Mouse (Mus musculus) hindbrain, embryonic 15.5 days (tissue): ENCODE measurements around the gene Rph3al. TPM values are rescaled to one million over a fixed set of nuclear protein-coding genes. Genes with fewer than 3 reads are reported as not detected.

Source experiments
- ATAC-seq: fragments of 200-750 bp; cut with Nextera tagmentation; 2 replicates; pipeline ENCODE4 v1.8.0; 2017; ENCODE audit warnings: low read depth, moderate number of reproducible peaks, moderate TSS enrichment; ENCODE audit not compliant: low FRiP score
- H3K27ac ChIP-seq: fragments of 300-500 bp; sonication (generic); replicated peaks from 2 replicates; pipeline ENCODE4 v1.5.1; 2015; ENCODE audit warnings: mild to moderate bottlenecking, inconsistent platforms
- H3K27me3 ChIP-seq: fragments of 300-500 bp; sonication (generic); 2 replicates; pipeline ENCODE4 v1.6.1; 2015; ENCODE audit warnings: control low read depth, inconsistent platforms
- H3K36me3 ChIP-seq: fragments of 300-500 bp; sonication (generic); 2 replicates; pipeline ENCODE4 v1.6.1; 2015; ENCODE audit warnings: control low read depth, inconsistent platforms
- H3K4me1 ChIP-seq: fragments of 300-500 bp; sonication (generic); replicated peaks from 2 replicates; pipeline ENCODE4 v1.6.1; 2015; ENCODE audit warnings: control low read depth, inconsistent platforms
- H3K4me2 ChIP-seq: fragments of 300-500 bp; sonication (generic); 2 replicates; pipeline ENCODE4 v1.6.1; 2015; ENCODE audit warnings: moderate library complexity, mild to moderate bottlenecking, inconsistent platforms
- H3K4me3 ChIP-seq: fragments of 300-500 bp; sonication (generic); 2 replicates; pipeline ENCODE4 v1.5.1; 2015; ENCODE audit warnings: mild to moderate bottlenecking, inconsistent platforms
- H3K9ac ChIP-seq: fragments of 300-500 bp; sonication (generic); 2 replicates; pipeline ENCODE4 v1.6.1; 2015; ENCODE audit warnings: inconsistent platforms
- H3K9me3 ChIP-seq: fragments of 300-500 bp; sonication (generic); 2 replicates; pipeline ENCODE4 v1.6.1; 2016; ENCODE audit warnings: control low read depth, inconsistent platforms
- WGBS: fragments of 180-500 bp; shearing (Covaris S2); methylation state at CpG from one replicate; pipeline ENCODE4 v1.1.7; 2015; 5-methylcytosine and 5-hydroxymethylcytosine counted together
- polyA plus RNA-seq: library from polyadenylated mRNA; unstranded; fragments of >200 nt; fragmentation: Nextera tagmentation; extraction: Ambion mirVana; gene quantifications from 2 replicates; pipeline ENCODE4 v1.2.1, GENCODE M21; 2015

The Rph3al gene
- polyA plus RNA-seq, 1 experiment from 2014 or later: 3.1 TPM

DNA sequence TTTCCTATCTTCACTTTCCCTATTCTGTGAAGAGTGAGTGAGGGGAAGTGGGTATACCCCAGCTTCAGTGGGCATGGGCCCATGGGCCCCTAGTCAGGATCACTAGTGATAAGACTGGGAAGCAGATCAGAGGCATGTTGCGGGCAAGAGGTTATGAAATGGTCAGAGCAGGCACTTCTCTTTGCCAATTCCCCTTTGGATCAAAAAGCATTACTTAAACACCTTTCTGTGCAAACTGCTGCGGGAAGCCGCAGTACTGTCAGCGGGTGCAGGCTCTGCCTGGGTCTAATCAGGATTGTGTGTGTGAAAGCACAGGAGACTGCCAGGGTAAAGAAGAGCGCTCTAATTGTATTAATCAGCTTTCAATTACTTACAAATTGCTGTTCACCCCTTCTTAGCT is 67.8 kb downstream of the Rph3al start:
- H3K36me3 ChIP-seq: no peaks in the 10 kb centered on the region
- H3K9me3 ChIP-seq: no peaks in the 10 kb centered on the region
- 0 out of 2 replicates have a peak, but pooled peaks have one; percentile 33 for ATAC-seq
- H3K27ac ChIP-seq: peak overlapping the region; percentile 51
- no peak overlapping the region for H3K9ac ChIP-seq
- peaks cover 31% of the 10 kb centered on the region for H3K4me1 ChIP-seq
- no peak overlapping the region for H3K4me3 ChIP-seq
- no peak overlapping the region for H3K4me2 ChIP-seq
- 63% methylated on average over 5 of the region's 5 CpGs for WGBS
- no peaks in the 10 kb centered on the region for H3K27me3 ChIP-seq

DNA sequence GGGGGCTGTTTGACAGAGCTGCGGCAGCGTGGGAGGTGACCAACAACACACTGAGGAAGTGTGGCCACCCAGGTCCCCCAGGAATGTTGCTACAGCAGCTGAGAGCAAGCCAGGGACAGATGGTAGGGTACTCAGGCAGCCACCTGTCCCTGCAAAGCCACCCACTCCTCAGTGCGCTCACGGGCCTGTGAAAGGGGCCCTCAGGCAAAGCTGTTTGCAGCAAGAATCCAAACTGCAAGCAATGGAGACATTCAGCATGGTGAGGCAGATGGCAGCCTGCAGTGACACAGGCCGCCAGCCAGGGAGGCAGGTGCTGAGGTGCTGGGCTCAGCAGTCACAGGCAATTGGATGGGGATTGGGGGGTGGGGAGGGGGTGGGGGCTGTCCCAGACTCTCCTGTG is 68.3 kb downstream of the Rph3al start:
- 35% methylated on average over 5 of the region's 5 CpGs for WGBS
- Histone ChIP-seq H3K9ac (no peak overlapping the region), H3K36me3 (no peaks in the 10 kb centered on the region), H3K27ac (peak overlapping the region; percentile 51; the same call in 1 of the 2 replicates), H3K27me3 (no peaks in the 10 kb centered on the region), H3K4me1 (peaks cover 36% of the 10 kb centered on the region), H3K9me3 (no peaks in the 10 kb centered on the region), H3K4me2 (no peak overlapping the region), H3K4me3 (no peak overlapping the region)
- ATAC-seq: 0 out of 2 replicates have a peak, but pooled peaks have one; percentile 44

DNA sequence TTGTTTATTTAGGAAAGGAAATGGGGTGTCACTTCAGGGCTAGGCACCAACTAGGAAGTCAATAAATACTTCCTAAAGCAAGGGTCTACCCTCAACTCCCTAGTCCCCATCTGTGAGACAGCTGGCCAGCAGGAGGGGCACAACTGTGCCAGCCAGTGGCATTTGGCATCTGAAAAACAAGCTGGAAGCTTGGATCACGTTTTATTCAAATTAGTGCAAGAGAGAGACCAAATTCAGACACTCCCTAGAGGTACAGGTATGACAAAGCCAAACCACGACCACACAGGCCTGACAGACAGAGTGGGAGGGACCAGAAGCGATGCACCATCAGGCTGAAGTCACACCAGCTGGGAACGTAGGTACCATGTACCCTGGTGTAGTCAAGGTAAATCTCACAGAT is 71.4 kb downstream of the Rph3al start:
- H3K36me3 ChIP-seq: no peaks in the 10 kb centered on the region
- no peaks in the 10 kb centered on the region for H3K27me3 ChIP-seq
- H3K27ac ChIP-seq: no peak overlapping the region
- WGBS: 52% methylated on average over 4 of the region's 4 CpGs
- H3K4me1 ChIP-seq: peaks cover 52% of the 10 kb centered on the region
- H3K9ac ChIP-seq: no peak overlapping the region
- no peak overlapping the region for H3K4me2 ChIP-seq
- H3K9me3 ChIP-seq: no peaks in the 10 kb centered on the region
- ATAC-seq: no peak
- no peak overlapping the region for H3K4me3 ChIP-seq

DNA sequence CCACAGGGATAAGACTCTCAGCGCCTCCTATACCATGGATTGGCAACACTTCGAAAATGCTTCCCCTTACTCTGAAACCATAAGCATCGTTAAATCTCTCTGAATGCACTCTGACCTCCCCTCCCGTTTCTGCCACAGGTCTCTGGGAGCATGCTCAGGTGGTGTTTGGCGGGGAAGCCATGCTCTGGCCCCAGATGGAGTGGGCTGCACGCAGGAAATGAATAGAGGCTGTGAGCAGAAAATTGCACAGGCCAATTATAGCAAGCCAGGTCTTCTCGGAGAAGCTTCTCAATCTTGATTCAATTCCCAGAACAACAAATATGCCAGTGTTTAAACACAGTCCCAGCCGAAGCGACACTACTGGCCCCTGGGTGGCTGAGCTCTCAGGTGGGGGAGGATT is 72.4 kb downstream of the Rph3al start:
- 24% methylated on average over 9 of the region's 9 CpGs for WGBS
- no peak overlapping the region; the same call in 1 of the 2 replicates for H3K27ac ChIP-seq
- no peak overlapping the region for H3K9ac ChIP-seq

DNA sequence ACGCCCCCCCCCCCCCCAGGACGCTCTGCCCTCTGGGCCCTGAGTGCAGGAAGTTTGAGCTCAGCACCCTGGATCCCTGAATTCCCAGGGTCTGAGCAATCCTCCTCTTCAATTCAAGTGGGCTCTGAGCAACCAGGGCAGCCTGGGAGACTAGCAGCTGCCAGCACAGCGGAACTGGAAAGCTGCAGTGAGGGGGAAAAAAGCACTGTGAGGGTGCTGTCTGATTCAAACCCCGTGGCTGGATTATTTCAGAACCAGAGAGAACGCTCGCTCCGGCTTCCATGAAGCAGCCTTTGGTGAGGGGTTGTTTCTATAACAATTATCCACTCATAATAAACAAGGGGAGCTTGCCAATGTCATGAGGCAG is 73.0 kb downstream of the Rph3al start:
- H3K36me3 ChIP-seq: no peaks in the 10 kb centered on the region
- no peak overlapping the region for H3K27ac ChIP-seq
- no peak for ATAC-seq
- WGBS: 31% methylated on average over 7 of the region's 7 CpGs
- no peak overlapping the region for H3K9ac ChIP-seq
- no peak overlapping the region for H3K4me3 ChIP-seq
- H3K9me3 ChIP-seq: no peaks in the 10 kb centered on the region
- peaks cover 56% of the 10 kb centered on the region for H3K4me1 ChIP-seq
- no peaks in the 10 kb centered on the region for H3K27me3 ChIP-seq
- H3K4me2 ChIP-seq: no peak overlapping the region

More for the DNA sequence above, 72.4 kb downstream of the Rph3al start:
- Histone ChIP-seq H3K4me2 (no peak overlapping the region), H3K9me3 (no peaks in the 10 kb centered on the region), H3K36me3 (no peaks in the 10 kb centered on the region), H3K4me1 (peaks cover 59% of the 10 kb centered on the region), H3K4me3 (no peak overlapping the region), H3K27me3 (no peaks in the 10 kb centered on the region)
- no peak for ATAC-seq

DNA sequence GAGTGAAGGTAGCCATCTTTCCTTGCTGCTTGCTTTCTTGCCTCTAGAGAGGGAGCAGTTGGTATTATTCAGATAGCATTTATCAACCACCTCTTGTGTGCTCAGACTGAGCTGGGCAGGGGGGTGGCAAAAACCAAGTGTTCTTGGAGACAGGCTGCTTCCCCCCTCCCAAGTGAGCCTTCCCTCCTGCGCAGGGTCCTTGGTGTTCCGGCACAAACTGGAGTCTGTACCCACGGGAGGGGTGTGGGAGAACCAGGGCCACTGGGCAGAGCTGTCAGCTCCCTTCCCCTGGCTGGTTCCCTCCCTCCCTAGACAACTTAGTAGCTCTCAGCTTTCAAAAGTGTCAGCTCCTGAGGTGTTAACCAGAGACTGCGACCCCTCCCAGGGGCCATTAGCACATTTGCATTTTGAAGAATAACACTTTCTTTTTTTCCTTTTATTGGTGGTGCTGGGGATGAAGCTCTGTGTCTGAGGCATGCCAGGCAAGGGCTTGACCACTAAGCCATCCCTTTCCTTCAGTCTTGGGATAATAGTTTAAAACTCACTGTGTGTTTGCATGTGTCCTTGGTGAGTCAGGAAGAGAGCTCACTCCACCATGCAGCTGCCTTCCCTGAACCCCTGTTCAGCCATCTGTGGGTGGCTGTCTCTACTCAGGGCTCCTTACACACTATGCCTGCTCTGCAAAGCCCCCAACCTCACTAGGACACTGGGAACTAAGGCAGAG is 73.5 kb downstream of the Rph3al start:
- Histone ChIP-seq H3K27ac (no peak overlapping the region), H3K4me1 (peaks cover 51% of the 10 kb centered on the region), H3K9ac (no peak overlapping the region)

DNA sequence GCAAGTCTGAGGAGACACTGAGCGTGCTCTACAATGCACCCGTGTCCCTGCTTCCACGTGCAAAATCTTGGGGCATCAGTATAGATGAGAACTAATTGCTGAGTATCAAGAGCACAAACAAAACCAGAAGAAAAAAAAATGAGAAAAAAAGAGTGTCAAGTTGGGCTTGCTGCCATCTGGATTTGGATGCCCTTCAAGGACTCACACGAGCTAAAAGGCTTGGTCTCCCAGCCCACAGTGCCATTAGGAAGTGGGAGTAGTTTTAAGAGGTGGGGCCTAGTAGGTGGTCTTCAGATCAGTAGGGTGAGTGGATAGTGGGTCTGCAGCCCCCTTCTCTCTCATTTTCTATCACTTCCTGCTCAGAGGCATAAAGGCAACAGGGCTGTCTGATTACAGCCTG is 75.8 kb downstream of the Rph3al start:
- Histone ChIP-seq H3K9me3 (no peaks in the 10 kb centered on the region), H3K4me1 (peaks cover 60% of the 10 kb centered on the region), H3K27ac (no peak overlapping the region), H3K4me2 (no peak overlapping the region), H3K36me3 (no peaks in the 10 kb centered on the region), H3K9ac (no peak overlapping the region), H3K4me3 (no peak overlapping the region), H3K27me3 (no peaks in the 10 kb centered on the region)
- WGBS: 67% methylated on average over 4 of the region's 4 CpGs
- ATAC-seq: no peak

More for the DNA sequence above, 73.5 kb downstream of the Rph3al start:
- no peak overlapping the region for H3K4me2 ChIP-seq
- no peak overlapping the region for H3K4me3 ChIP-seq
- 42% methylated on average over 4 of the region's 4 CpGs for WGBS
- no peaks in the 10 kb centered on the region for H3K27me3 ChIP-seq
- no peaks in the 10 kb centered on the region for H3K9me3 ChIP-seq
- no peaks in the 10 kb centered on the region for H3K36me3 ChIP-seq
- no peak for ATAC-seq

DNA sequence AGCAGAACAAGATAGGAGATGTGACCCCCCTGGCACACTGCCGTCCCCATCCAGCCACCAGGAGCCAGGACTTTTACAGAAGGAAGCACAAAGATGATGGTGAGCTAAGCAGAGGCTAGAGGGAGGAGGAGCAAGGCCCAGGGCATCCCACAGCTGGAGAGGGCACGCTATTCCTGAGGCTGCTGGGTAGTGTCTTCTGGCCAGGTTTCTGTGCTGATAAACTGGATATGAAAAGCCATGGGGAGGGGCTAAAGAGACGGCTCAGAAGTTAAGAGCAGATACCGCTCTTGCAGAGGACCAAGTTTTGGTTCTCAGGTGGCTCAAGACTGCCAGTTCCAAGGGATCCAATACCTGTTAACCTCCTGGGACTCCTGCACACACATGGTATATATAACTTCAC is 76.6 kb downstream of the Rph3al start:
- Histone ChIP-seq H3K4me2 (no peak overlapping the region), H3K9ac (no peak overlapping the region), H3K4me3 (no peak overlapping the region), H3K9me3 (no peaks in the 10 kb centered on the region), H3K27ac (no peak overlapping the region), H3K4me1 (peaks cover 57% of the 10 kb centered on the region), H3K27me3 (no peaks in the 10 kb centered on the region), H3K36me3 (no peaks in the 10 kb centered on the region)
- WGBS: 53% methylated on average over 4 of the region's 4 CpGs
- no peak for ATAC-seq

DNA sequence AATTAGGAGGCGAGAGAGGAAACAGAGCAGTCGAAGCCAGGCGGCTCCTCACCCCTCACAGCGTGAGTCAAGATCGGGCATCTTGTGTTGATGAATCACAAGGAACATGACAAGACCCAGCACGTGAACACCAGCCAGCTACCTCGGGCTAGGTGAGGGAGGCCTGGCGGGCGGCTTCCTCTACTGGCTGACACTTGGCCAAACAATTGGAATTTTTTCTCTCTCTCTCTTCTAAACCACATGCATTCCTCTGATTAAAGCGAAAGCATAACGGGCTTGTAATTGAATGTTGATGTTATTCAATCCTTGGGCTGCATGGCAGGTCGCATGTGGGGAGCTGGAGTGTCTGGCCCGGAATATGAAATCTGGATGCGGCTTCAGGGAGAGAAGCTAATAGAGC is 77.0 kb downstream of the Rph3al start:
- Histone ChIP-seq H3K4me3 (no peak overlapping the region), H3K9me3 (no peaks in the 10 kb centered on the region), H3K4me1 (peaks cover 54% of the 10 kb centered on the region), H3K27ac (0 out of 2 replicates have a peak overlapping the region, but pooled peaks have one; percentile 1), H3K27me3 (no peaks in the 10 kb centered on the region), H3K4me2 (no peak overlapping the region), H3K9ac (no peak overlapping the region), H3K36me3 (no peaks in the 10 kb centered on the region)
- ATAC-seq: no peak
- 35% methylated on average over 14 of the region's 14 CpGs for WGBS

DNA sequence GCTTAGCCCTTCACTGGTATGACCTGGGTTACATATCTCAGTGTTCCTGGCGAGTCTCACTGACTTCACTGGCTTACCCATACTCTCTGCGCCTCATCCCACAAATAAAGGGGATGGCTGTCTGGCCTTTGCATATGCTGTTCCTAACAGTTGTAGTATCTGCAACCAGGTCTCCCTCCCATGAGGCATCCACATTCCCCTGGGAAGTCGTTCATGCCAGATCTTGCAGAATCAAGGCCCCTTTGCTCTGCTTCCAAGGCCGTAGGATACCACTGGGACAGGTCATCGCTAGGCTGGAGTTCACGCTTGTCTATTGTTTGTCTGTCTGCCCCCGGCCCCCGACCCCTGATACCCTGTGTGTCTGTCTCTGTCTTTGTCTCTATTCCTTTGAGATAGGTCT is 78.8 kb downstream of the Rph3al start:
- H3K27ac ChIP-seq: no peak overlapping the region
- H3K9me3 ChIP-seq: no peaks in the 10 kb centered on the region
- H3K4me1 ChIP-seq: peaks cover 37% of the 10 kb centered on the region
- H3K27me3 ChIP-seq: no peaks in the 10 kb centered on the region
- 53% methylated on average over 8 of the region's 8 CpGs for WGBS
- no peak overlapping the region for H3K4me3 ChIP-seq
- H3K36me3 ChIP-seq: no peaks in the 10 kb centered on the region
- ATAC-seq: no peak
- no peak overlapping the region for H3K4me2 ChIP-seq
- H3K9ac ChIP-seq: no peak overlapping the region

DNA sequence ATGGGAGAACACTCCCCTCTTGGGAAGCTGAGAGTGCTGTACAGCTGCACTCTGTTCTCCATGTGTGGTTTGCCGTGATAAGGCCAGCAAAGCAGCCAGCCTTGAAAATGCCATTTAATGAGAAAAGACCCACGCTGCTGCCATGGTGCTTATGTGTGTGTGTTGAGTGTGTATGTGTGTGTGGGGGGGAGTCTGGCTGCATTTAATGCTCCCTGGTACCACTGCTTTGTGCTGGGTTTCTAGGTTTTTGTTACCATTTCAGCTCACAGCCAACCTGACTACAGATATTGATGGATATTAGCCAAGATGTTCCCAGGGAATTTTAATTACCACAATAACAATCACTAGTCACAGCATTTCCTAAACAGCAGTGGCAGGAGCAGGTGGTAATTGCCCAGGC is 79.3 kb downstream of the Rph3al start:
- WGBS: 15% methylated on average over 2 of the region's 2 CpGs
- Histone ChIP-seq H3K27me3 (no peaks in the 10 kb centered on the region), H3K4me3 (no peak overlapping the region), H3K36me3 (no peaks in the 10 kb centered on the region), H3K9ac (no peak overlapping the region), H3K9me3 (no peaks in the 10 kb centered on the region), H3K4me1 (peaks cover 35% of the 10 kb centered on the region), H3K4me2 (no peak overlapping the region), H3K27ac (no peak overlapping the region)
- ATAC-seq: no peak

DNA sequence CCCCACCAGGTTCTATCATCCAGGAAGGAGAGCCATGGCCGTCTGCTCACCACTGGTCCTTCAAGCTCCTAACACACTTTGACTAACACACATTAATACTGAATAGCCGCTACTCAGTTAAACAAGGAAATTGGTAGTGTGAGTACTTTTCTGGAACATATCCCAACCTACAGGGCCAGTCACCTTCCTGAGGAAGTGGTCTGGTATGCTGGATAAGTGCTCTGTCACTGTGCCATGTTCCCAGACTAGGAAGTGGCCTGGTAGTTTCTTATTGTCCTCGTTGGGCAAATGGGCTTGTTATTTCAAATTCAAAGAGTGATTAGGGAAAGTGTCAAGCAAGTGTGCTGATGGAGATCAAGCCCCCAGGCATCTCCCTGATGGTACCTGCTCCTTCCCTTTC is 80.4 kb downstream of the Rph3al start:
- Histone ChIP-seq H3K27me3 (no peaks in the 10 kb centered on the region), H3K4me3 (no peak overlapping the region), H3K9ac (no peak overlapping the region), H3K27ac (no peak overlapping the region), H3K4me2 (no peak overlapping the region), H3K4me1 (peaks cover 37% of the 10 kb centered on the region), H3K9me3 (no peaks in the 10 kb centered on the region), H3K36me3 (no peaks in the 10 kb centered on the region)
- WGBS: 88% methylated on average over 3 of the region's 3 CpGs
- no peak for ATAC-seq

DNA sequence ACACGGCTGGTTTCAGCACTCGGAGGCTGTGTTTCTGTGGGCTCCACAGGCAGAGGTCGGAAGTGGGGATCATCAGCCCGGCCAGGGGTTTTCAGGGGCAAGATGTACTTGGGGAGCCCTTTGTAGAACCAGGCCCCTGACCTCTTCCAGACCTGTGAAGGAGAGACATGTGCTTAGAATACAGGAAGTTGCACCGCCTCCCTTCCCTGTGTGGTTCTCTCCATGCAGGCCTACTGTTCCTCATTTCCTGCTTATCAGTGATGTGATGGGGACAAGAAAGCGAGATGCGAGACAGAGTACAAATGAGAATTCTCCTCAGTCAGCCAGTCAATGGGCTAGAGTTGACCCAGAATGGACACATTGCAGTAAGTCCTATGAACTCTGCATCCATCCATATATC is 83.9 kb downstream of the Rph3al start:
- 87% methylated on average over 7 of the region's 7 CpGs for WGBS
- ATAC-seq: no peak

More for the DNA sequence above, 83.9 kb downstream of the Rph3al start:
- H3K9ac ChIP-seq: no peak overlapping the region
- no peaks in the 10 kb centered on the region for H3K27me3 ChIP-seq
- no peaks in the 10 kb centered on the region for H3K36me3 ChIP-seq
- H3K4me3 ChIP-seq: no peak overlapping the region
- H3K9me3 ChIP-seq: no peaks in the 10 kb centered on the region
- H3K27ac ChIP-seq: no peak overlapping the region
- H3K4me1 ChIP-seq: peaks cover 17% of the 10 kb centered on the region
- no peak overlapping the region for H3K4me2 ChIP-seq
